Mouse (Mus musculus): ENCODE measurements around the gene Agap1. TPM values are rescaled to one million over a fixed set of nuclear protein-coding genes. Genes with fewer than 3 reads are reported as not detected.
A peak's percentile ranks its signal among the peaks of the same experiment; 100 is the strongest.

The Agap1 gene
- total RNA-seq, 2 experiments from 2014 or later: 292 to 293 TPM

DNA sequence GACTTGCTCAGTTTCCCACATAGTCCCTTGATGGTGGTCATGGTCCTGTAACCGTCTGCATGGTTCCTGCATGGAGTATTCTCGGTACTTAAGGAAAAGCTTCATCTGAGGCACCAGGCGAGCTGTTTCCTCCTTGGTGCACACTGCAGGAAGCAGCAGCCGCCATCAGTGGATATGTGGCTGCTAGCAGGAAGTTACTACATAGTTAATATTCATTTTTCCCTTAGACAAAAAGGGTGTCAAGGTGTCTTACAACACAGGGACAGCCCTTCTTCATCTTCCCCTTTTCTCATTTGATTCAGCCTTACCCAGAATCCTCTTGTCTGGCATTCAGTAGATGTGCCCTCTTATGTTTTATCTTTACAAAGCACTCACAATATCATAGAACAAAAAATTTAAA is 206.2 kb downstream of the Agap1 start:
- no peak overlapping the region for H3K27ac ChIP-seq
- TF ChIP-seq CTCF (conservative IDR thresholded peaks at IDR 0.05): no peak
- no peak overlapping the region for H3K4me3 ChIP-seq
- DNase-seq (ENCODE audit: low spot score in 2 of 2): no peak

DNA sequence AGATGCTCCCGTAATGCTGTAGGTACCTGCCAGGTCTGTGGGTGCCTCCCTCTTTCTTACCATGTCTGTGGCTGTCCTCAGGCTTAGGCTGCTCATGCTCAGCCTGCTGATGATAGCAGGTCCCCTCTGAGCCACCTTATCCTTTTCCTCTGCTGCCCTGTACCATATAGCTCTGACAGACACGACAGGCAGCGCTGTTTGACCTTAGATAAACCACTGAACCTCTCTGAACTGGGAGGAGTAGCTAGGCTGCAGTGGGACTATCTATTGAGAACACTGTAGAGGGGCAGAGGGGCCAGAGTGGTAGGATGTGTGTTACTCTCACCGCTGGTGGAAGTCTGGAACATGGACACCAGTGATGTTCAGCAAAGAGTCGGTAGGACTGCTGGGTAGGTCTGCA is 211.5 kb downstream of the Agap1 start:
- Histone ChIP-seq H3K4me3 (no peak overlapping the region), H3K27ac (no peak overlapping the region)
- no peak for DNase-seq (ENCODE audit: low spot score in 2 of 2)
- TF ChIP-seq CTCF (conservative IDR thresholded peaks at IDR 0.05): no peak

GRCm38 (mm10) chr1:89667387-89667786 is 212.8 kb downstream of the Agap1 start:
- DNase-seq (ENCODE audit: low spot score in 2 of 2): no peak
- Histone ChIP-seq H3K4me3 (no peak overlapping the region), H3K27ac (no peak overlapping the region)
- peak; percentile 75 for TF ChIP-seq CTCF (conservative IDR thresholded peaks at IDR 0.05)

DNA sequence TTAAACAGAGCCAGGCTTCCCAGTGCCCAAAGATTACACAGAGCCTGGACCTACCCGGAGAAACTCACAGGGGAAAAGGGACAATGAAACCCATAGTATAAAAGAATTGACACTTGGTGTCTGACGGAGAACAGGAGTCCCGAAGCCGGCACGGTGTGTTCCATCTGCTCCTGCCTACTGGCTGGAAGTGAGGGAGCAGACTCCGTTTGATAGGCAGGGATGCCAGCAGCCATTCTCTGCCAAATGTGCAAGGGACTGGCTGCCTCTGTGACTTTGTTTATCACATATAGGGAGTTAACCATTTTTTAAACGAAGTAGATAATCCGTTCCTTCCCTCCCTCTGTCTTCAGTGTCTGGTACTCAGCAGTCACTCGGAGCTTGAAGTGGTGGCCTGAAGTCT is 214.0 kb downstream of the Agap1 start:
- H3K4me3 ChIP-seq: no peak overlapping the region
- DNase-seq (ENCODE audit: low spot score in 2 of 2): peak in 1 of 2 experiments; percentile 53
- H3K27ac ChIP-seq: no peak overlapping the region
- no peak for TF ChIP-seq CTCF (conservative IDR thresholded peaks at IDR 0.05)

DNA sequence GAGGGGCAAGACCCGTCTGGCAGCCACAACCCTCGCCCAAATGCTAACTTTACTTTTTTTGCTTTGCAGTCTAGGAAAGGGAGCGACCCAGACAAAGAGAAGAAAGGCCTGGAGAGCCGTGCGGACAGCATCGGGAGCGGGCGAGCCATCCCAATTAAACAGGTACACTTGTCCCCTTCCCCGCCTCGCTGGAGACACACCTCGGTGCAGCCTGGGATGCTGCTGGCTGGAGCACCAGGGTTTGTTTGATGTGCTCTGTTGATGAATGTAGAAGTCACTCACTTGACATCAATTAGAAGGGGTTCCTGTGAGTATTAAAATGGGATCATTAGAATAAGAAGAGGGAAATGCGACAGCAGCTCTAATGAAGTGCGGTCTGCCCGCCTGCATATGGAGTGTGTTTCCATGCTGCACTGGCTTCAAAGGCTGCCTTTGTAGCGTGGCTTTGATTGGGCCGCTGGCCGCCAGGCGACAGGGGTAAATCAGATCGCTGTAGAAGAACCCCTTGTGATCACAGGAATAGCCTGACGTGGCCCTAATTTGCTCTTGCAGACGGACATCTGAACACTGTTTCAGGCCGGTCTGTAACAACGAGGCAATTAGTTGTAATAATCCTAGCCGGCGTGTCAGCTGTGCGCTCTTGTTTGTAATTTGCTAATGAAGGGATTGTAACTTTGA is 216.6 kb downstream of the Agap1 start:
- no peak overlapping the region for H3K27ac ChIP-seq
- no peak for DNase-seq (ENCODE audit: low spot score in 2 of 2)

GRCm38 (mm10) chr1:89673071-89673470 is 218.5 kb downstream of the Agap1 start:
- DNase-seq (ENCODE audit: low spot score in 2 of 2): no peak
- Histone ChIP-seq H3K4me3 (no peak overlapping the region), H3K27ac (no peak overlapping the region)
- no peak for TF ChIP-seq CTCF (conservative IDR thresholded peaks at IDR 0.05)

More for the DNA sequence above, 216.6 kb downstream of the Agap1 start:
- H3K4me3 ChIP-seq: no peak overlapping the region
- TF ChIP-seq CTCF (conservative IDR thresholded peaks at IDR 0.05): no peak

GRCm38 (mm10) chr1:89673686-89674085 is 219.1 kb downstream of the Agap1 start:
- peak; percentile 66 for TF ChIP-seq CTCF (conservative IDR thresholded peaks at IDR 0.05)
- DNase-seq (ENCODE audit: low spot score in 2 of 2): no peak
- Histone ChIP-seq H3K4me3 (no peak overlapping the region), H3K27ac (no peak overlapping the region)

DNA sequence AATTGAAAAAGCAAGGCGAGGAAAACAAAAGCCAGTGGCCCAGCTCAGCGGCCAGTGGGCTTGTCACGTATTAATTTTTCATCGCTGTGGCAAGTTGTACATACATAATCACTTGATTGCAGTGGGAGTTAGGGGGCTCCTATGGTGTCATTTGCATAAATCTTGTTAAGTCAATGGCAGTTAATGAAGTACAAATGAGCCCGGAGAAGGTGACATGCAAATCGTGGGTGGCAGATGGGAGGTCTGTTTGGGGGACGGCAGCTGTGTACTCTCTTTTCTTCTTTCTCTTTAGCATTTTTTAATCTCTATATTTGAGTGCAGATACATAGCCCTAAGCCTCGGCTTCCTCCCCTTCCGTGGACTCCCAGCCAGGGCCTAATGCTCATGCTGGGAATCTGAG is 220.1 kb downstream of the Agap1 start:
- no peak for TF ChIP-seq CTCF (conservative IDR thresholded peaks at IDR 0.05)
- no peak overlapping the region for H3K4me3 ChIP-seq
- DNase-seq (ENCODE audit: low spot score in 2 of 2): no peak

GRCm38 (mm10) chr1:89676411-89676810 is 221.8 kb downstream of the Agap1 start:
- peak; percentile 79 for TF ChIP-seq CTCF (conservative IDR thresholded peaks at IDR 0.05)
- Histone ChIP-seq H3K27ac (no peak overlapping the region), H3K4me3 (no peak overlapping the region)
- DNase-seq (ENCODE audit: low spot score in 2 of 2): no peak

More for the DNA sequence above, 220.1 kb downstream of the Agap1 start:
- H3K27ac ChIP-seq: no peak overlapping the region

DNA sequence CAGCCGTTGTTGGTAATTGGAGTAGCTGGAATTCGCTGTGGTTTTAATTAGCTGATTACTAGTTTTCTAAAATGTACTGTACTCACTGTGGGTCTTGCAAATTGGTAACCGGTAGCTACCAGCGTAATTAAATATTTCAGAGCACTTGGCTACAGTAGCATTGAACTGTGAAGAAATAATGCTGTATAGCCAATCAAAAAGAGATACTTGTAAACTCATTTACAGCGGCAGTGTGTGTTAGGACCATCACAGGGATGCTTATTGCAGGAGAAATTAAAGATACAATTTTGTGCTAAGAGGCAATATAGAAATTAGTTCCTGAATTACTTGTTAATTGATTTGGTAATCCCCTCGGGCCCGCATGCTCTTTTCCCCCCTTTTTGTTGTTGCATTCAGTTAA is 226.1 kb downstream of the Agap1 start:
- no peak overlapping the region for H3K27ac ChIP-seq
- TF ChIP-seq CTCF (conservative IDR thresholded peaks at IDR 0.05): no peak
- no peak for DNase-seq (ENCODE audit: low spot score in 2 of 2)
- no peak overlapping the region for H3K4me3 ChIP-seq

DNA sequence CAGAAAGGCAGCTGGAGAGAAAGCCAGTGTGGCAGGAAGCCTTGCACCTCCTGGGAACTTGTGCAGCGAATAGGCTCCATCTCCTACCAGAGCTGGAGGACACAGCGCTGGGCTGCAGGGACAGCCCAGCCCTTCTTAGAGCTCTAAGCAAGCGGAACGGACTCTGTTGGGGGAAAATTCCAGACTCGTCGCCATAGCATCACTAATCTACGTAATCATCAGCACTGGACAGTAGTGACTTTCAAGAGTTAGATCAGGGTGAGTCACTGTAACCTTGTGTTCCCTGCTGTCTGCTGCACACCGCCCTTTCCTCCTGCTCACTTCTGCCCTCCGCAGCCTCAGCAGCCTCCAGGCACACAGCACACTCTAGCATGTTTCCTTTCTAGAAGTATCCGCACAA is 234.3 kb downstream of the Agap1 start:
- DNase-seq (ENCODE audit: low spot score in 2 of 2): no peak
- no peak overlapping the region for H3K27ac ChIP-seq
- no peak for TF ChIP-seq CTCF (conservative IDR thresholded peaks at IDR 0.05)
- no peak overlapping the region for H3K4me3 ChIP-seq

GRCm38 (mm10) chr1:89689544-89690212 is 235.1 kb downstream of the Agap1 start:
- DNase-seq (ENCODE audit: low spot score in 2 of 2): no peak
- Histone ChIP-seq H3K27ac (no peak overlapping the region), H3K4me3 (no peak overlapping the region)
- TF ChIP-seq CTCF (conservative IDR thresholded peaks at IDR 0.05): no peak

DNA sequence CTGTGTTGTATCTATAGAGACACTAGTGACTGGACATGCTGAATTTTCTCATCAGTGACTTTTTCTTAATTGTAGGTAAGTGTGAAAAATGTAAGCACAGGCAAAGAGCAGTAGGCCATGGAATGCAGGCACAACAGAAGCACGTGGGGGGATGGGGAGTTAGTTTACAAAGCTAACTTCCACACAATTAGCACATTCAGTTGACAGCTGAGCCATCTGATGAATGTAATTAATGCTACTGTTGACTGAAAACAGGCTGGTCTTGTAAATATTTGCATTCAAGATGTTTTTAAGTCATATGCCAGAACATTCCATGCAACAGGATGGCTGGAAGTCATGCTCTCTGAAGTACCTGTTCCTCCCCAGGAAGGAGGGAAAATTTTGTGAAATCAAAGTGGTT is 236.5 kb downstream of the Agap1 start:
- no peak for TF ChIP-seq CTCF (conservative IDR thresholded peaks at IDR 0.05)
- Histone ChIP-seq H3K4me3 (no peak overlapping the region), H3K27ac (no peak overlapping the region)
- no peak for DNase-seq (ENCODE audit: low spot score in 2 of 2)

DNA sequence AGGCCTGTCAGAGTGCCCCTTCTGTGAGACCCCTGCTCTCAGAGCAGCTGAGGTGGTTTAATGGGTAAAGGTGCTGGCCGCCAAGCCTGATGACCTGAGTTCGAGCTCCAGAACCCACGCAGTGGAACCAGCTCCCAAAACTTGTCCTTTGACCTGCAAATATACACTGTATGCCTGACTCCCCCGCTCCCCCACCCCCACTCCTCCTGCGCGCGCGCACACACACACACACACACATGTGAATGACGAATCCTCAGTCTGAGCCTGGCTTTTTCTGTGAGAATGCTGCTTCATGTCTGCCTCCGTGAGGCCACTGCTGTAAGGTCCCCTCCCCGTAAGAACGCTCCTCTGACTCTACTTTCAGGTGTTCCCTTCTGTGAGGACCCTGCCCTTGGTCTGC is 237.8 kb downstream of the Agap1 start:
- Histone ChIP-seq H3K4me3 (no peak overlapping the region), H3K27ac (no peak overlapping the region)
- DNase-seq (ENCODE audit: low spot score in 2 of 2): no peak
- TF ChIP-seq CTCF (conservative IDR thresholded peaks at IDR 0.05): no peak
